Mouse (Mus musculus) stomach, postnatal 0 days (tissue): ENCODE results near the gene Gpc3. TPM values are rescaled to one million over a fixed set of nuclear protein-coding genes. Genes with fewer than 3 reads are reported as not detected.

Experiments
- ATAC-seq: fragments of 200-750 bp; cut with Nextera tagmentation; 2 replicates; pipeline ENCODE4 v1.8.0; 2017; ENCODE audit not compliant: low FRiP score, low TSS enrichment
- DNase-seq: peaks from one replicate; pipeline ENCODE4 v3.0.0-alpha.2; 2016; ENCODE audit warnings: low spot score
- H3K27ac ChIP-seq: fragments of 300-500 bp; sonication (generic); replicated peaks from 2 replicates; pipeline ENCODE4 v1.5.1; 2014; ENCODE audit warnings: mild to moderate bottlenecking, control low read depth
- H3K27me3 ChIP-seq: fragments of 300-500 bp; sonication (generic); 2 replicates; pipeline ENCODE4 v1.6.1; 2014; ENCODE audit warnings: low read length; ENCODE audit not compliant: control insufficient read depth, insufficient read depth
- H3K36me3 ChIP-seq: fragments of 300-500 bp; sonication (generic); 2 replicates; pipeline ENCODE4 v1.6.1; 2014; ENCODE audit warnings: low read length, mixed read lengths; ENCODE audit not compliant: control insufficient read depth, insufficient read depth
- H3K4me1 ChIP-seq: fragments of 300-500 bp; sonication (generic); replicated peaks from 2 replicates; pipeline ENCODE4 v1.6.1; 2014; ENCODE audit warnings: antibody characterized with exemption; ENCODE audit not compliant: control insufficient read depth, insufficient read depth
- H3K4me2 ChIP-seq: fragments of 300-500 bp; sonication (generic); replicated peaks from 2 replicates; pipeline ENCODE4 v1.6.1; 2014; ENCODE audit warnings: low read depth, mild to moderate bottlenecking, control low read depth, moderate library complexity
- H3K4me3 ChIP-seq: fragments of 300-500 bp; sonication (generic); 2 replicates; pipeline ENCODE4 v1.5.1; 2014; ENCODE audit warnings: low read depth, low read length, control low read depth
- H3K9ac ChIP-seq: fragments of 300-500 bp; sonication (generic); 2 replicates; pipeline ENCODE4 v1.6.1; 2014; ENCODE audit warnings: mild to moderate bottlenecking, low read length, control low read depth, mixed read lengths
- H3K9me3 ChIP-seq: fragments of 300-500 bp; sonication (generic); 2 replicates; pipeline ENCODE4 v1.6.1; 2016; ENCODE audit warnings: low read length; ENCODE audit not compliant: control insufficient read depth
- CTCF ChIP-seq: IDR thresholded peaks from 2 replicates; pipeline ENCODE4 v1.5.1; 2016; ENCODE audit warnings: antibody characterized with exemption, low read depth, mild to moderate bottlenecking, moderate library complexity
- EP300 ChIP-seq: optimal IDR thresholded peaks from 2 replicates; pipeline ENCODE3; 2016; ENCODE audit warnings: antibody characterized with exemption
- WGBS: fragments of 180-500 bp; shearing (Covaris S2); extraction: QIAGEN DNeasy Blood & Tissue Kit; methylation state at CpG from one replicate; pipeline ENCODE4 v1.1.7; 2014; 5-methylcytosine and 5-hydroxymethylcytosine counted together
- polyA plus RNA-seq: library from polyadenylated mRNA; unstranded; fragments of >200 nt; fragmentation: Nextera tagmentation; extraction: Ambion mirVana; gene quantifications from 2 replicates; pipeline ENCODE4 v1.2.1, GENCODE M21; 2015

Gpc3 gene
- polyA plus RNA-seq, 1 experiment from 2014 or later = 238 TPM

DNA sequence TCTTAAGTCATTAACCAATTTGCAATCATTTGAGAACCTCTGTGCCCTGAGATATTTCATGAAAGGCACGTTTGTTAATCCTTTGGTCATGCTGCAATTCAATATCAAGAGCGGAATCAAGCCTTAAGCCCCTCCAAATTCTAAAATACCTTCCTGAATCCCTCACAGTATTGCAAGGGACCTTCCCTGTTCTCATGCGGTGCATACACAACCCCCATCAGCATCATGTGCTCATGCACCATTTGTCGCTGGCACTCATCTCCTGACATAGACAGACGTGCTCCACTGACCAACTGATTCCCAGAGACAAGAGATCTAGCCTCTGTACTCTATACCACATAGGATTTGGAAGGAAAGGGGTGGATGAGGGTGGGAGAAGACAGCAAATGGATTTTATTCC is 87.7 kb downstream of the Gpc3 start:
- Histone ChIP-seq H3K4me2 (no peak overlapping the region), H3K27me3 (no peaks in the 10 kb centered on the region), H3K9me3 (no peaks in the 10 kb centered on the region), H3K27ac (no peak overlapping the region), H3K36me3 (no peaks in the 10 kb centered on the region), H3K9ac (no peak overlapping the region), H3K4me3 (no peak overlapping the region), H3K4me1 (no peaks in the 10 kb centered on the region)
- 79% methylated on average over 5 of the region's 5 CpGs for WGBS
- no peak for TF ChIP-seq CTCF
- TF ChIP-seq EP300 = no peak
- DNase-seq (no peak), ATAC-seq (no peak)

DNA sequence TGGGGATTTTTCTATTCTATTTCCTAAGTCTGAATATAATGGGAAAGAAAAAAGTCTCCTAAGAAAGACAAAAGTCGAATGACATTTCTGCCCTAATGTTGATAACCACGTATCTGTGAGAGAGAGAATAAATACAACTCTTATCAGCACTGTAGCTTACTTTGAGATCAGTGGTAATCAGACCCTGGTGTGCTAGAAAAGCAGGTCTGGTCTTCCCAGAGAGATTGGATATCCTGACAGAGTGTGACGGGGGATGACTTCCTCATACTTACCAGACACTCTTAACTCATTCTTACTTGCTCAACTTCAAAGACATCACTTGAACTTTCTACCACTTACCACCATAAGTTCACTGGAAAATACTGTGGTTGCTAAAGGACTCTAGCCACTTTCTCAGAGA is 88.6 kb downstream of the Gpc3 start:
- H3K27me3 ChIP-seq = no peaks in the 10 kb centered on the region
- H3K4me1 ChIP-seq = no peaks in the 10 kb centered on the region
- 68% methylated on average over 3 of the region's 3 CpGs for WGBS
- no peak for ATAC-seq
- H3K9me3 ChIP-seq = no peaks in the 10 kb centered on the region
- H3K4me2 ChIP-seq = no peak overlapping the region
- no peaks in the 10 kb centered on the region for H3K36me3 ChIP-seq
- H3K27ac ChIP-seq = no peak overlapping the region
- H3K4me3 ChIP-seq = no peak overlapping the region
- no peak for DNase-seq
- no peak for TF ChIP-seq CTCF
- H3K9ac ChIP-seq = no peak overlapping the region

DNA sequence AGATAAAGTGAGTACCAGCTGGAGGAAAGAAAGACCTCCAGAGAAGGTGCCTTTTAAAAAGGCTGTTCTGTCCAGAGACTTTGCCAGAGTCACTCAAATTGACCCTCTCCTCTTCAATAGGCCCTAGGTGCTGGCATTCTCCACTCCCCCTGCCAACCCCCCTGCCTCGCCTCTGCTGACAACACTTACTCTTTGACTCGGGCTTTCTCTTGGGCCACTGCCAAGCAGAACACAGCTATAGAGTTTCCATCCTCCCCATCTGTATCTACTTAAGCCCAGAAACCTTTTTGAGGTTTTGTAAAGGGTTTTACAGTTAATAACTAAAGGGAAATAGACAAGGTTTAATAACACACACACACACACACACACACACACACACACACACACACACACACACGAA is 99.2 kb downstream of the Gpc3 start:
- Histone ChIP-seq H3K4me2 (no peak overlapping the region), H3K9ac (no peak overlapping the region), H3K4me1 (no peaks in the 10 kb centered on the region), H3K36me3 (no peaks in the 10 kb centered on the region), H3K9me3 (no peaks in the 10 kb centered on the region), H3K4me3 (no peak overlapping the region), H3K27me3 (no peaks in the 10 kb centered on the region), H3K27ac (no peak overlapping the region)
- DNase-seq (peak; percentile 12), ATAC-seq (no peak)
- no peak for TF ChIP-seq EP300
- WGBS = 34% methylated on average over 3 of the region's 3 CpGs

DNA sequence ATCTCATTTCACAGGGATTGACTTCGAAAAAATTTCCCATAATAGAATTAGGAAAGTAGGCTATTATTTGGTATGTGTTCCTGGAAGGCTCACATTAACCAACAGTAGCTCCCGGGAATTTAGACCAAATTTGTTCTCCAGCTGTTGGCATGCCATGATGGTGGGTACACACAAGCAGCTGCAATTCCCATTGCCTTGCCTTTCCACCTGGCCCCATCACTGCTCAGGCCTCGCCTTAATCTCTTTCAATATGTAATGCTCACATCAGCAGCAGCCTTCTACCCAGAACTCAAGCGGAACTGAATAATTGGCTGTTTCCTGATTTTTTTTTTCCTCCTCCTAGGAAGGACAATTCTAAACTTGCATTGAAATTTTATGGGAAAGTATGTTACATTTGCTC is 102.6 kb downstream of the Gpc3 start:
- no peaks in the 10 kb centered on the region for H3K4me1 ChIP-seq
- DNase-seq (no peak), ATAC-seq (no peak)
- no peaks in the 10 kb centered on the region for H3K27me3 ChIP-seq
- no peak for TF ChIP-seq CTCF
- TF ChIP-seq EP300 = no peak
- no peak overlapping the region for H3K9ac ChIP-seq
- no peak overlapping the region for H3K4me3 ChIP-seq
- no peaks in the 10 kb centered on the region for H3K9me3 ChIP-seq
- 75% methylated on average over 4 of the region's 4 CpGs for WGBS
- no peaks in the 10 kb centered on the region for H3K36me3 ChIP-seq
- no peak overlapping the region for H3K4me2 ChIP-seq
- no peak overlapping the region for H3K27ac ChIP-seq

DNA sequence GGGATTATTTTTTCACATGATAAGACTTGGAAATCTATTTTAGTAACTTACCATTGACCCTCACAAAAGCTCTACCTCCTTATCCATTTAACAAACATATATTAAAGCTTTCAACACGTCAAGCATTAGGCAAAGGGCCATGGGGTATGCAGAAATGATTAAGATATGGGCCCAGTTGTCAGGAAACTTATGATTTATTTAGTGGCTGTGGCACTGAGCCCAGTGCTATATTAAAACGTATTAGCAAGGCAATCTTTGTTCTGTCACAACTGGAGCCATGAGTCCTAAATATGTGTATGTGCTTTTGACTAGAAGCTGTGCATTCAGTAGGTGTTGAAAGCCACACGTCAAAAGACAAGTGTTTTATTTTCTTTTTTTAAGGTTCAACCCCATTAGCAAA is 109.9 kb downstream of the Gpc3 start:
- H3K36me3 ChIP-seq = no peaks in the 10 kb centered on the region
- 20% methylated on average over 3 of the region's 3 CpGs for WGBS
- H3K4me2 ChIP-seq = no peak overlapping the region
- no peak for DNase-seq
- H3K4me3 ChIP-seq = no peak overlapping the region
- no peaks in the 10 kb centered on the region for H3K9me3 ChIP-seq
- no peak for TF ChIP-seq EP300
- no peak for TF ChIP-seq CTCF
- H3K27me3 ChIP-seq = no peaks in the 10 kb centered on the region
- no peak overlapping the region for H3K9ac ChIP-seq
- H3K4me1 ChIP-seq = no peaks in the 10 kb centered on the region
- no peak overlapping the region for H3K27ac ChIP-seq
- ATAC-seq = no peak

DNA sequence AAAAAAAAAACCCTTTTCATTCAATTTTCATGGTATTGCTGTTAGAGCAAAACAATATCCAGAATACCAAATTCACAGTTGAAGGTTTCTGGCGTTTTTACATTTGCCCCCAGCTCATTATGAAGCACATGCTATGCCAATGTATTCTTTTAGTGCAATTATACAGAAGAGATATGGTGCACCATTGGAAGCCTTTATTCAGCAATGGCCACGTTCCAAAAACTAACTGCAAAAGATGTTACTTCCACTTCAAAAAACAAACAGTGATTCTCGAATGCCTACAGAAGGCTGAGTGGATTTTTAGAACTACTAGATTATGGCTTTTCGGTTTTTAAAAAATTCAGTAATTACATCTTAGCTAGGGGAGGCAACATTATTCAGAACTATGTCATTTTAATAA is 124.3 kb downstream of the Gpc3 start:
- TF ChIP-seq EP300 (no peak), CTCF (no peak)
- no peaks in the 10 kb centered on the region for H3K27me3 ChIP-seq
- H3K9me3 ChIP-seq = no peaks in the 10 kb centered on the region
- H3K4me3 ChIP-seq = no peak overlapping the region
- no peaks in the 10 kb centered on the region for H3K36me3 ChIP-seq
- 65% methylated on average over 4 of the region's 4 CpGs for WGBS
- H3K9ac ChIP-seq = no peak overlapping the region
- no peak overlapping the region for H3K4me2 ChIP-seq
- no peak overlapping the region for H3K27ac ChIP-seq
- H3K4me1 ChIP-seq = no peaks in the 10 kb centered on the region
- no peak for ATAC-seq
- DNase-seq = no peak
